Mouse (Mus musculus) kidney, adult 2 months (tissue): ENCODE data around the gene Parp16. TPM values are rescaled to one million over a fixed set of nuclear protein-coding genes. Genes with fewer than 3 reads are reported as not detected.
"Not testable (repeated sequence)": the region's sequence is repeated elsewhere in the genome, so short reads cannot be mapped to it uniquely, and the experiment has no call there.

Experiments used
- DNase-seq: peaks from one replicate; pipeline ENCODE4 v3.0.0; 2021
- H3K27ac ChIP-seq: fragments of 200-500 bp; 2 replicates; pipeline ENCODE4 v1.5.1; 2012; ENCODE audit warnings: low read depth, low read length, control low read depth, inconsistent platforms; ENCODE audit not compliant: insufficient read depth
- H3K27me3 ChIP-seq: fragments of 200-500 bp; replicated peaks from 2 replicates; pipeline ENCODE4 v1.6.1; 2012; ENCODE audit warnings: mild to moderate bottlenecking, moderate library complexity, low read length, inconsistent platforms; ENCODE audit not compliant: control insufficient read depth, insufficient read depth
- H3K36me3 ChIP-seq: fragments of 200-500 bp; 2 replicates; pipeline ENCODE4 v1.6.1; 2012; ENCODE audit warnings: mild to moderate bottlenecking, moderate library complexity, low read length, inconsistent platforms; ENCODE audit not compliant: control insufficient read depth, insufficient read depth
- H3K4me1 ChIP-seq: fragments of 200-500 bp; 2 replicates; pipeline ENCODE4 v1.6.1; 2011; ENCODE audit warnings: low read length; ENCODE audit not compliant: control insufficient read depth, insufficient read depth
- H3K4me3 ChIP-seq: fragments of 200-500 bp; 2 replicates; pipeline ENCODE4 v1.5.1; 2011; ENCODE audit warnings: mild to moderate bottlenecking, low read depth, low read length, control low read depth; ENCODE audit not compliant: insufficient read depth
- CTCF ChIP-seq: fragments of 200-500 bp; conservative IDR thresholded peaks from 2 replicates; pipeline ENCODE4 v1.5.1; 2011; ENCODE audit warnings: low read depth, mild to moderate bottlenecking, control low read depth, low read length, moderate library complexity, mixed read lengths; ENCODE audit not compliant: insufficient read depth, insufficient read length
- POLR2A ChIP-seq: fragments of 200-500 bp; IDR thresholded peaks from one replicate; pipeline ENCODE4 v1.6.1; 2011; ENCODE audit warnings: low read depth, low read length, control low read depth
- WGBS: fragments of 180-500 bp; shearing (Covaris S2); methylation state at CpG from one replicate; pipeline ENCODE4 v1.1.7; 2018; 5-methylcytosine and 5-hydroxymethylcytosine counted together
- polyA plus RNA-seq: library from polyadenylated mRNA; depleted of rRNA; stranded (reverse); fragments of >200 nt; gene quantifications from 2 replicates; pipeline ENCODE4 v1.2.3, GENCODE M21; 2012

Parp16 gene
- polyA plus RNA-seq, 1 experiment = 11.0 TPM

- Histone ChIP-seq H3K27ac (peak overlapping the region; percentile 56; the same call in 1 of the 2 replicates), H3K4me3 (peak overlapping the region; percentile 53), H3K36me3 (no peaks in the 10 kb centered on the region), H3K27me3 (no peaks in the 10 kb centered on the region), H3K4me1 (peaks cover 7% of the 10 kb centered on the region; the same call in 1 of the 2 replicates)
- 2% methylated on average over 18 of the region's 18 CpGs for WGBS
- peak; percentile 18 for TF ChIP-seq POLR2A
- no peak for TF ChIP-seq CTCF
- peak; percentile 92 for DNase-seq
Observed at GRCm38 (mm10) chr9:65201381-65202164, 6.4 kb downstream of the Parp16 start.

GRCm38 (mm10) chr9:65202165-65202754 is 7.1 kb downstream of the Parp16 start:
- 30% methylated on average over 11 of the region's 11 CpGs for WGBS
- no peak for DNase-seq

GRCm38 (mm10) chr9:65205049-65205815 is 10.1 kb downstream of the Parp16 start:
- peak; percentile 63 for DNase-seq
- H3K36me3 ChIP-seq = no peaks in the 10 kb centered on the region
- peak overlapping the region; percentile 13; the same call in 1 of the 2 replicates for H3K27ac ChIP-seq
- no peak for TF ChIP-seq POLR2A
- TF ChIP-seq CTCF = no peak
- peaks cover 5% of the 10 kb centered on the region; the same call in 1 of the 2 replicates for H3K4me1 ChIP-seq
- 39% methylated on average over 11 of the region's 11 CpGs for WGBS
- H3K4me3 ChIP-seq = no peak overlapping the region
- H3K27me3 ChIP-seq = no peaks in the 10 kb centered on the region

More at GRCm38 (mm10) chr9:65202165-65202754, 7.1 kb downstream of the Parp16 start:
- Histone ChIP-seq H3K4me3 (peak overlapping the region; percentile 53), H3K27ac (peak overlapping the region; percentile 56; the same call in 1 of the 2 replicates), H3K36me3 (no peaks in the 10 kb centered on the region), H3K4me1 (peaks cover 5% of the 10 kb centered on the region; the same call in 1 of the 2 replicates), H3K27me3 (no peaks in the 10 kb centered on the region)
- TF ChIP-seq CTCF (no peak), POLR2A (no peak)

GRCm38 (mm10) chr9:65207041-65207815 is 12.1 kb downstream of the Parp16 start:
- H3K4me3 ChIP-seq, H3K4me1 ChIP-seq, H3K36me3 ChIP-seq, H3K27me3 ChIP-seq, H3K27ac ChIP-seq, DNase-seq: not testable (repeated sequence)
- 91% methylated on average over 9 of the region's 9 CpGs for WGBS

- H3K4me1 ChIP-seq = peaks cover 2% of the 10 kb centered on the region; the same call in 1 of the 2 replicates
- H3K27me3 ChIP-seq = no peaks in the 10 kb centered on the region
- H3K4me3 ChIP-seq = no peak overlapping the region
- no peaks in the 10 kb centered on the region for H3K36me3 ChIP-seq
- no peak overlapping the region for H3K27ac ChIP-seq
- 89% methylated on average over 32 of the region's 32 CpGs for WGBS
- no peak for DNase-seq
- no peak for TF ChIP-seq CTCF
- no peak for TF ChIP-seq POLR2A
Observed at GRCm38 (mm10) chr9:65208293-65209179, 13.4 kb downstream of the Parp16 start.

GRCm38 (mm10) chr9:65211598-65211997 is 16.4 kb downstream of the Parp16 start:
- no peak overlapping the region for H3K27ac ChIP-seq
- H3K27me3 ChIP-seq = no peaks in the 10 kb centered on the region
- no peaks in the 10 kb centered on the region for H3K36me3 ChIP-seq
- WGBS = 37% methylated on average over 1 of the region's 1 CpGs
- H3K4me3 ChIP-seq = no peak overlapping the region
- TF ChIP-seq CTCF = no peak
- TF ChIP-seq POLR2A = no peak
- DNase-seq = no peak
- peaks cover 4% of the 10 kb centered on the region; the same call in 1 of the 2 replicates for H3K4me1 ChIP-seq
